Mouse (Mus musculus): Measurements from ENCODE around the gene Prss32. TPM values are rescaled to one million over a fixed set of nuclear protein-coding genes. Genes with fewer than 3 reads are reported as not detected.

The Prss32 gene
- 0.14 TPM in 1 of 2 replicates, not detected in the other for polyA plus RNA-seq (2012; rRNA removed)

DNA sequence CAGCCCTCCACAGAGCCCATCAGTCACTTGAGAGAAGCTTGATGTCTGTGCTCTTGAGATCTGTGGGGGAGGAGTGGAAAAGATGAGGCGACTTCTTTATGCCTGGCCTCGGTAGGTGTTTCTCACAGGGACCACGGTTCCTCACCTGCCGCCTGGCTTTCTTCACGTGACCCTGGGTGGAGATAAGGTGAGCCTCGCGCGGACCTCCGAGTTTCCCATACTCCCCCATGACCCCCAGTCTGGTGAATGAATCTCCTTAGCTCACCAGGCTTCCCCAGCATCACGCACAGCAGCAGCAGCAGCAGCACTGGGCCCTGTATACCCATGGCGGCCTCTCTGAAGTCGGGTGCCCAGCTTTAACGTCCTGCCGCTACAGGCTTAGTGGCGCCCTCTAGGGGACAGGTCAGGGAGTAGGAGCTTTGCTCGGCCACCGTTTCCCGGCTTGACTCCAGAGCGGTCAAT is at the start of gene Prss32, which contains the start of gene Prss41:
Gene Prss32 (plus strand): TSS at position 44 of the 462 bp plus-strand sequence.
Gene Prss41 (minus strand): TSS at position 361 of the 462 bp plus-strand sequence.
- no peak for TF ChIP-seq POLR2A (IDR thresholded peaks at IDR 0.05; ENCODE audit: low read depth, low read length)
- peak; percentile 78; the same call in 1 of the 2 replicates for TF ChIP-seq CTCF (IDR thresholded peaks at IDR 0.05; ENCODE audit: extremely low read depth, insufficient read depth, insufficient read length, insufficient replicate concordance)
- WGBS: 32% methylated on average over 19 of the region's 19 CpGs
- no peak within 1 kb of the TSS for H3K4me3 ChIP-seq (ENCODE audit: extremely low read depth, insufficient read depth, insufficient read length)

DNA sequence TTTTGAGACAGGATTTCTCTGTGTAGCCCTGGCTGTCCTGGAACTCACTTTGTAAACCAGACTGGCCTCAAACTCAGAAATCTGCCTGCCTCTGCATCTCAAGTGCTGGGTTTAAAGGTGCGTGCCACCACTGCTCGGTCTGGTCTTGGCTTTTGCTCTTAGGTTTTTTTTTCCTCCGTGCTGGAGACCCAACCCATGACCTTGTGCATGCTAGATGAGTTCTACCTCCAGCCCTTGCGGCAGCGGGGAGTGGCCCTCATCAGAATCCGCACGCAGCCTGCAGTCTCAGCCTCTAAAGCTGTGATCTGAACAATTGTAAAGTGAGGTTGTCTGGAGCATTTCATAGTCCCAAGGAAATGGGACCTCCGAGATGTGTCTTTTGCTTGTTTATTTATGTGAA is 48.3 kb upstream of the Prss32 start:
- H3K4me1 ChIP-seq (ENCODE audit: control insufficient read depth, insufficient read depth, insufficient read length): peaks cover 4% of the 10 kb centered on the region; the same call in 1 of the 2 replicates
- no peaks in the 10 kb centered on the region for H3K27me3 ChIP-seq (ENCODE audit: control insufficient read depth, insufficient read depth, low read length)
- 95% methylated on average over 8 of the region's 8 CpGs for WGBS
- H3K4me3 ChIP-seq (ENCODE audit: extremely low read depth, insufficient read depth, insufficient read length): no peak overlapping the region
- H3K27ac ChIP-seq (ENCODE audit: insufficient read depth, low read length): no peak overlapping the region
- DNase-seq (ENCODE audit: low read depth in 1 of 2, low spot score in 2 of 2): no peak
- no peaks in the 10 kb centered on the region for H3K36me3 ChIP-seq (ENCODE audit: control insufficient read depth, insufficient read depth, low read length)
- TF ChIP-seq CTCF (IDR thresholded peaks at IDR 0.05; ENCODE audit: extremely low read depth, insufficient read depth, insufficient read length, insufficient replicate concordance) (no peak), POLR2A (IDR thresholded peaks at IDR 0.05; ENCODE audit: low read depth, low read length) (no peak)

More for the DNA sequence above, at the start of gene Prss32, which contains the start of gene Prss41:
- H3K36me3 ChIP-seq (ENCODE audit: control insufficient read depth, insufficient read depth, low read length): no peaks in the 10 kb centered on the region
- no peaks in the 10 kb centered on the region for H3K4me1 ChIP-seq (ENCODE audit: control insufficient read depth, insufficient read depth, insufficient read length)
- H3K27ac ChIP-seq (ENCODE audit: insufficient read depth, low read length): no peak within 1 kb of the TSS
- H3K27me3 ChIP-seq (ENCODE audit: control insufficient read depth, insufficient read depth, low read length): 0 out of 2 replicates have a peak, but pooled peaks cover 2% of the 10 kb centered on the region
- peak in 1 of 2 experiments; percentile 61 for DNase-seq (ENCODE audit: low read depth in 1 of 2, low spot score in 2 of 2)

DNA sequence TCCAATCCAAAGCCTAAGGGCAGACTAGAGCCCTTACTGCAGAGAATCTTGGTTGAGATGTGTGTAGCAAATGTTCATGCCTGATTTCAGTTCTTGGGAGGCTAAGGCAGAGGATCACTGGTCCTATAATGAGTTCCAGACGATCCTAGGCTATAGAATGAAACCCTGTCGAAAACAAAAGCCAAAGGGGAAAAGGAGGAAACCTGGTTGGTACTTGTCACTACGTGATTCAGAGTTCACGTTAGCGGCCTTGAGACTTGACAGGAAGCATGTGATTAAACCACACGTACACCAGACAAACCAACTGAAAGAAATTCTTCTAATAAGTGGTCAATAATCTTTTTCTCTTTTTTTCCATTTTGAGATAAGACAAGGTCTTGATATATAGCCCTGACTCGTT is 46.3 kb upstream of the Prss32 start:
- no peaks in the 10 kb centered on the region for H3K27me3 ChIP-seq (ENCODE audit: control insufficient read depth, insufficient read depth, low read length)
- no peak overlapping the region; the same call in 1 of the 2 replicates for H3K27ac ChIP-seq (ENCODE audit: insufficient read depth, low read length)
- TF ChIP-seq CTCF (IDR thresholded peaks at IDR 0.05; ENCODE audit: extremely low read depth, insufficient read depth, insufficient read length, insufficient replicate concordance): no peak
- no peak for TF ChIP-seq POLR2A (IDR thresholded peaks at IDR 0.05; ENCODE audit: low read depth, low read length)
- peaks cover 2% of the 10 kb centered on the region; the same call in 1 of the 2 replicates for H3K4me1 ChIP-seq (ENCODE audit: control insufficient read depth, insufficient read depth, insufficient read length)
- no peak for DNase-seq (ENCODE audit: low read depth in 1 of 2, low spot score in 2 of 2)
- no peak overlapping the region for H3K4me3 ChIP-seq (ENCODE audit: extremely low read depth, insufficient read depth, insufficient read length)
- no peaks in the 10 kb centered on the region for H3K36me3 ChIP-seq (ENCODE audit: control insufficient read depth, insufficient read depth, low read length)
- WGBS: 25% methylated on average over 7 of the region's 7 CpGs

DNA sequence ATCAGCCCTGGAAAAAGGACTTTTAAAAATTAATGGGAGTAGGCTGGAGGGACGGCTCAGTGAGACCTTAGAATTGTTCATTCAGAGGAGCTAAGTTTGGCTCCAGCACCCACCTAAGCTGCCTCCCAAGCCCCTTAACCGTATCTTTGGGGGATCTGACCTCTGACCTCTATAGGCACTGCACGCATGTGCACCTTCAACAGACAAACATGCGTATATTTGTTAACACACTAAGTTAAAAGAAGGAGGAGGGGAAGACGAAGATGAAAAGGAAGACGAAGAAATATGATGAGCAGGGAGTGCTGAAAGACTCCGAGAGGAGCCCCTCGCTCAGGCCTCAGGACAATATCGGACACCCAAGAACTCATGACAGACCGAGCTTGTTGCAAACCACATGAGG is 42.0 kb upstream of the Prss32 start:
- Histone ChIP-seq H3K4me1 (ENCODE audit: control insufficient read depth, insufficient read depth, insufficient read length) (peaks cover 7% of the 10 kb centered on the region), H3K4me3 (ENCODE audit: extremely low read depth, insufficient read depth, insufficient read length) (no peak overlapping the region), H3K27me3 (ENCODE audit: control insufficient read depth, insufficient read depth, low read length) (no peaks in the 10 kb centered on the region), H3K36me3 (ENCODE audit: control insufficient read depth, insufficient read depth, low read length) (no peaks in the 10 kb centered on the region; the same call in 1 of the 2 replicates), H3K27ac (ENCODE audit: insufficient read depth, low read length) (no peak overlapping the region)
- TF ChIP-seq CTCF (IDR thresholded peaks at IDR 0.05; ENCODE audit: extremely low read depth, insufficient read depth, insufficient read length, insufficient replicate concordance): no peak
- TF ChIP-seq POLR2A (IDR thresholded peaks at IDR 0.05; ENCODE audit: low read depth, low read length): no peak
- DNase-seq (ENCODE audit: low read depth in 1 of 2, low spot score in 2 of 2): no peak
- 94% methylated on average over 10 of the region's 10 CpGs for WGBS

DNA sequence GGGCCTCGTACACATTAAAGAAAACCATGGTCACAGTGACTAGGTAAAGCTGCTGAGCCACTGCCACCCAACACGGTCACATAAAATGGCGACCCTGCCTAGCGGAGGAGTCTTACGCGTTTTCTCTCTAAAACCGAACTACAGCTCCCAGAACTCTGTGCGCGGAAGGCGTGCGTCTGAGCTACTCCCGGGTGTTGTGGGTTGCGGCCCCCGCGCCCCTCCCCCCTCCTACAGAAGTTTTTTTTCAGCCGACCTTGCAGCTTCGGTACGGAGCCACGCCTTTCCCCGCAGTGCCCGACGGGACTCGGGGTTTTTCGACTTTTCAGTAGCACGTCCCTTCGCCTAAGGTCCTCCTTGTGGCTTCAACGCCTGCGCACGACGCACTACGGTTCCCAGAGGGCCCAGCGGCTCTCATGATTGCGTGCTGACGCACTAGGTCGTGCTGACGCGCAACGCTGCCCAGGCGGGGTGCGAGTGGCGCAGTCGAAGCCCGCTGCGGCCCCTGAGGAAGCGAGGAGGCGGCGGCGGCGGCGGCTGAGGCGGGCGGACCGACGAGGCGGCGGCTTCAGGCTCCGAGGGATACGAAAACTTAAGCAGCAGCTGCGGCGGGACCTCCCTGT is 40.8 kb upstream of the Prss32 start:
- DNase-seq (ENCODE audit: low read depth in 1 of 2, low spot score in 2 of 2): peak; percentile 96 to 99
- no peak for TF ChIP-seq CTCF (IDR thresholded peaks at IDR 0.05; ENCODE audit: extremely low read depth, insufficient read depth, insufficient read length, insufficient replicate concordance)
- peak; percentile 76 for TF ChIP-seq POLR2A (IDR thresholded peaks at IDR 0.05; ENCODE audit: low read depth, low read length)
- Histone ChIP-seq H3K27ac (ENCODE audit: insufficient read depth, low read length) (peak overlapping the region; percentile 95), H3K4me1 (ENCODE audit: control insufficient read depth, insufficient read depth, insufficient read length) (peaks cover 11% of the 10 kb centered on the region), H3K36me3 (ENCODE audit: control insufficient read depth, insufficient read depth, low read length) (peaks cover 4% of the 10 kb centered on the region), H3K27me3 (ENCODE audit: control insufficient read depth, insufficient read depth, low read length) (no peaks in the 10 kb centered on the region), H3K4me3 (ENCODE audit: extremely low read depth, insufficient read depth, insufficient read length) (peak overlapping the region; percentile 90)
- WGBS: under 1% methylated on average over 59 of the region's 60 CpGs

DNA sequence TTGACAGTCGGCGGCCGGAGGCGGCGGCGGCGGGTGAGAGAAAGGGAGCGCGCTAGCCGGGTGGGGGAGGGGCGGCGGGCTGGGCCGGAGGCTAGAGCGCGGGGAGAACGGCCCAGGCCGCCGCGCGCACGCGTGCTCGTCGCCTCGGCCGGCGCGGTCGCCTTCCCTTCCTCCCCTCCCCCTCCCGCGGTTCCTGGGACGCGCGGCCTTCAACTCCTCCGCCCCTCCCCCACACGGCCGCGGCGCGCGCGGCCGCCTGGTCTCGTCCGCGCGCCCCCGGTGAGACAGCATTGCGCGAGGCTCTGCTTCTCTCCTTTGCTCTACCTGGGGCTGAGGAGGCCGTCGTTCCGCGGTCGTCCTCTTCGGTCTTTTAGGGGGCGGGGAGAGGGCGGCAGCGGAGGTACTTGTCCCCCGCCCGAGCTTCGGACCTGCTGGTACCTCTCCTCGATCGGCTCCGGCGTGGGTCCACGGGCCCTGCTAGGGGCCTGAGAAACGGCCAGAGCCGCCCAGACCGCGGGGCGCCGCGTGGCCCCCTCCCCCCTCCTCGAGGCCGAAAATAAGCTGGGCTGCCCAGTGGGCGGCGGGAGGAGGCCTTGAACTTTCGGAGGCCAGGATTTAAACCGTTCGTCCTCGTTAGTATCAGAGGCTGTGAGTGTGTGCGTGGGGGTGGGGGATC is 40.2 kb upstream of the Prss32 start:
- Histone ChIP-seq H3K4me3 (ENCODE audit: extremely low read depth, insufficient read depth, insufficient read length) (peak overlapping the region; percentile 90), H3K27me3 (ENCODE audit: control insufficient read depth, insufficient read depth, low read length) (no peaks in the 10 kb centered on the region), H3K4me1 (ENCODE audit: control insufficient read depth, insufficient read depth, insufficient read length) (peaks cover 11% of the 10 kb centered on the region), H3K36me3 (ENCODE audit: control insufficient read depth, insufficient read depth, low read length) (peaks cover 9% of the 10 kb centered on the region), H3K27ac (ENCODE audit: insufficient read depth, low read length) (peak overlapping the region; percentile 95)
- TF ChIP-seq POLR2A (IDR thresholded peaks at IDR 0.05; ENCODE audit: low read depth, low read length) (no peak), CTCF (IDR thresholded peaks at IDR 0.05; ENCODE audit: extremely low read depth, insufficient read depth, insufficient read length, insufficient replicate concordance) (no peak)
- under 1% methylated on average over 72 of the region's 83 CpGs for WGBS
- peak; percentile 49 to 67 for DNase-seq (ENCODE audit: low read depth in 1 of 2, low spot score in 2 of 2)
